Mouse (Mus musculus) cerebellum, adult 11-12 months (tissue): Measurements from ENCODE around the gene Scube2.

ENCODE experiments used
- DNase-seq: peaks from one replicate; pipeline ENCODE4 v3.0.0; 2022

Scube2 gene

DNA sequence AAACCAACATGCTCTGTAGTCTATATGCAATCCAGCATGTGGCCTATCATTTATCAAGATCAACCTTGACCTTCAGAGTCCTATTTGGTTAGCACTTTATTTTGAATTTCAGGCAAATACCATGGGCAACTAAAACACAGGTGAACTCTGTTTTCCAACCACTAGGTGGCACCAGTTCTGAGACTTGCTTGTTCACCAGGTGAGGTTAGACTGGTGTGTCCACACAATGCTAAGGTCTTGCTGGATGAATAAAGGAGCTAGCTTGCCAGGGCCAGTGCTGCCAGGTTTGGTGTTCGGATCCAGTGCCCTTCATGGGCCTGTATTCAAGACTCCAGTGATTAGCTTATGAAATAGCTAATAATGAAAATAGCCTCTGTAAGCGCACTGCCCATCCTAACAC is 72.7 kb downstream of the Scube2 start:
- DNase-seq, result peak; percentile 54

DNA sequence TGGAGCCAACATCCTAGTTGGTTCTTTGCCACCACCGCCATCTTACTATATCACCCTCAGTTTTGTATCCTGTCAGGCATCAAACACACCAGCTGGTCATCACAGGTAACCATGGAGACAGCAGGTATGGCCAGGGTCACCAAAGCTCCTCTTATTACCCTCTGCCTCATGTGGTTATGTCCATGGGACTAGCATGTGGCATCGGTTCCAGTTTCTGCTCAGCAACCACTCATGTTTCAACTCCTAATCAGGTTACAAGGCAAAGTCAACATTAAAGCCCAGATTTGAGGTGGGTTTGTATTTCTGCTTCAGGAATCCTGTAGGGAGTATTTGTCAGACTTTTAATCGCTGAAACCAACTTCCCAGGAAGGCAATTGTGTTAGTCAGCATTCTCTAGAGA is 74.7 kb downstream of the Scube2 start:
- no peak for DNase-seq

DNA sequence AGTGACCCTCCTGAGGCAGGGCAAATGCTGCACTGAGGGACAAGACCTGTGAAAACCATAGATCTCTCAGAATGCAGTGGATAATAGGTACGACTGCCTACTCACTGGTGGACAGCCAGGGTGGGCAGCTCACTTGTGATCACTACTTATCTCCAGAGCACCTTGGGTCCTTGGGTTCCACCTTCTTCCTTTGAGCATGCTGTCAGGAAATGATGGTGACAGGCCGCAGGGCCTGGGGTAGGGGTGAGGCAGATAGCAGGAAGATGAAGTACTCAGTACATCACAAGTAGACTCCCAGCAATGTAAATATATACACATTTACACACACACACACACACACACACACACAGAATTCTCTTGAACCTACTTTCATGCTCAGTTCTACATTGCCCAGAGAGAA is 77.6 kb downstream of the Scube2 start:
- DNase-seq, result no peak

DNA sequence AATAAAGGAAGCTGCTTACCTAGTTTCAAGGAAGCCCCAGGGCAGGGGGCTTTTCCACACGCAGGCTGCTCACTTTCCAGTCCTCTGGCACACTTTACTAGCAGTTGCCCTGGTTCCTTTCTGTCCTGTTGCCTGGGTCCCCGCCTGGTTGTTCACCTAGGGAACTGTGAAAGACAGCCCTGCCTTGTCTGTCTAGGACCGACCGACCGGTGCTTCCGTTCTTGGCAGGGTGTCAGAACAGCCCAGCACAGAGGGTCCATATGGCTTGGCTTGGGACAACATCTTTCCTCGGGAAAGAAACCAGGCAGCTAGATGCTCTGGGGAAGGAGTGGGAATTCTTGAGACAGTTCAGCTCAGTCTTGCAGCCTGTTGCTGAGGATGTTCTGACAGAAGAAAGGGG is 82.2 kb downstream of the Scube2 start:
- DNase-seq, result no peak

DNA sequence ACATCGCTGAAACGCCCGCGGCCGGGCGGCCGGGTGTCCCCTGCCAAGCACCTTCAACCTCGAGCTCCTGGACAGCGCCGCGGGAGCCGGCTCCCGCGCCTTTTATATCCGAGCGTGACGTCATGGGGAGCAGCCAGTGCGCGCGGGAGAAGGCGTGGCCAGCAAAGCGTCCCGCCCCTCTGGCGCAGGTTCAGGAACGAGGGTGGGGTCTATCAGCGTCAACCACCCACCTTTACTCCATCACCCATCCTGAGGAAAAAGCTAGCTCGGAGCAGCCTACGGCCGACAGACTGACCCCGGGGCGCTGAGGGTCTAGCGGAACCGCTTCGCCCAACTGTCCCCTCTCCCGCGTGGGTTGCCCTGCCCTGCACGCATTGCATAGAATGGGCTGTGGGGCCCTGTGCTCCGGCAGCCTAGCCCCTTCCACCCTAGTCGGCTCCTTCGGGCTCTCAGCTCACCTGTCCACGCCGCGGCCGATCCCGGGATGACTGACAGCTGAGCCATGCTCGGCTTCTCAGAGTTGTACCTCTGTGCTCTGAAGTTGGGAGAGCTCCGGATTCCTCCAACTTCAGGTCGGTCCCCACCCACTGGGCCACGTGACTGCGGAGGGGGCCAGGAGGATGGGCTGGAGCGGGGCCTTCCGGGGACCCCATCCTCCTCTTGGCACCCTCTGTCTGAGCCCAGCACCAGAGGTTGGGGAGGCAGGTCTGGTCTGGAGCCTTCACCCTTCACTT is 83.8 kb downstream of the Scube2 start, which contains the start of gene Nrip3:
TSS of gene Nrip3 (minus strand) at position 556 of the 734 bp plus-strand sequence.
- DNase-seq, result peak; percentile 77

DNA sequence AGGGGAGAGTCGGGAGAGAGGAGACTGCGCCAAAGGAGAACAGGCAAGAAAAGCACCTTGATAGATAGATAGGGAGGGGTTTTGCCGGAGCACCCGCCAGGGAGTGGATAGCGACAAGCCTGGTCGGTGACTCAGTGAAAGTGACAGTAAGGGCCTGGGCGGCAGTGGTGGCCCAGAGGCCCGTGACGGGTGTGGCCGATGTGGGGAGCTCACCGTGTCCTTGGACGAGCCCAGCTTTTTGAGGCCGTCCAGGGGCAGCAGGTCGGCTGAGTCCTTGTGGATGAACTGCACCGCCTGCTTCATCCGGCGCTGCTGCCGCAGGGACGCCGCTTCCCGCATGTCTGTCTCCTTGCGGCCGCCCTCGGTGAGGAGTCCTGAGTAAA is 84.4 kb downstream of the Scube2 start:
- no peak for DNase-seq

DNA sequence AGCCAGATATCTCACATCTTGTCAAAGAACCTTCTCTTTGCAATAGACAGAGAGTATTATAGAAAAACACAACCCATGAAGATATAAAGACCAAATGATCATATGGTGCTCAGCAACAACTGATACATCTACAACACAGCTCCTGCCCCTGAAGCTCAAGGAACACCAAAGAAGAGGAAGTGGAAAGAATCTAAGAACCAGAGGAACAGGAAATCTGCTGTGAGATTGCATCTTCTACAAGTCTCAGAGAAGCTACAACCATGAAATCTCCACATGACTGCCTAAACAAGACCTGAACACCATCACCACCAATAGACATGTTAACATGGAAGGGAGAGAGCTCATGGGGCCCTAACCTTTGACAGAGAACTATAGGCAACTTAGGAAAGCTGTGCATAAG is 93.2 kb downstream of the Scube2 start:
- no peak for DNase-seq

DNA sequence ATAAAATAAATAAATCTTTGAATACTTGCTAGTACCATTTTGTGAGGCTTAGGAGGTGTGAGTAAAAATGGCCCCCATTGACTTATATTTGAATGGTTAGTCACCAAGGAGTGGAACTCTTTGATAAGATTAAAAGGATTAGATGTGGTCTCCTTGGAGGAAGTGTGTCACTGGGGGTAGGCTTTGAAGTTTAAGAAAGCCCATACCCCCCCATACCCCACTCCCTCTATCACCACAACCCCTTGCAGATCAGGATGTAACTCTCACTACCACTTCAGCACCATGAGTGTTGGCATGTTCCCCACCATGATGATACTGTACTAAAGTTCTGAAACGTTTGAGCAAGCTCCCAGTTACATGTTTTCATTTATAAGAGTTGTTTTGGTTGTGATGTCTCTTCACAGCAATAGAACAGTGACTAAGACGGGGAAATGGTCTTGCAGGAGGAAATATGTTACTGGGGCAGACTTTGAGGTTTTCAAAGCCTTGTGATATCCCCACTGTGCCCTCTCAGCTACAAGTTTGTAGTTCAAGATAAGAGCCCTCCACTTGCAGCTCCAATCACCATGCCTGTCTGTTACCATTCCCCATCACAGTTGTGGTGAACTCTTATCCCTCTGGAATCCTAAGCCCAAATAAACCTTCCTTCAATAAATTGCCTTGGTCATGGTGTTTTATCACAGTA is 96.6 kb downstream of the Scube2 start:
- no peak for DNase-seq

DNA sequence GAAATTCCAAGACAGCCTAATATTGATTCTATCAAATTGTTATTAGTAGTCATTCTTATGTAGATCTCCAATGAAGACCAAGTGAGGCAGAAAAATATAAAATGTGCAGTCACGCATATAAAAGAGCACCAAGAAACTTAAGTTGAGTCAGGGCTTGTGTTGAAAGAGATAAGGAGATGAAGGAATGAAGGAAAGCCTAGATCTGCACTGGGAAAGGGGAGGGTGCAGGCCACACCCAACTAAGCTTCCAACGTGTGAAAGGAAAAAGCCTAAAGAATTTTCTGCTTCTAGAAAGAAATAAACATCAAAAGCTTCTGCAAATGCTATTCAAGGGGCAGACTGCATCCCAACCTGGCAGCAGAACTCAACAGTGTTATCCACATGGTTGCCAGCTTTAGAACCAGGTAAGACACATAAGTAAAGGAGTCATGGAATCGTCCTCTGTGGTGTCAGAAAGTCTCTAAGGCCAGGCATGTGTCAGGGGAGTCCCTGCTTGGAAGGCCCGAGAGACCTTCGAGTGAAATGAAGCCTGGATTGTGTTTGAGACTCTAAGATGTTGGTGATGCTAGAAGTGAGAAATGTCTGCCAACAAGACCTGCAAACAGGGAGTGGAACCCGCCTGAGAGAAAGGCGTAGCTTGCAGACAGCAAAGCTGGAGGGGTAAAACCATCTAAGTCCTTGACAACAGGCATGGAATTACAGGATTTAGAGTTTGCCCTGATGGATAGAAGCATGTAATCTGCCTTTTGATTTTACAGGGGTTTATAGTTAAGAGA is 97.7 kb downstream of the Scube2 start:
- no peak for DNase-seq

DNA sequence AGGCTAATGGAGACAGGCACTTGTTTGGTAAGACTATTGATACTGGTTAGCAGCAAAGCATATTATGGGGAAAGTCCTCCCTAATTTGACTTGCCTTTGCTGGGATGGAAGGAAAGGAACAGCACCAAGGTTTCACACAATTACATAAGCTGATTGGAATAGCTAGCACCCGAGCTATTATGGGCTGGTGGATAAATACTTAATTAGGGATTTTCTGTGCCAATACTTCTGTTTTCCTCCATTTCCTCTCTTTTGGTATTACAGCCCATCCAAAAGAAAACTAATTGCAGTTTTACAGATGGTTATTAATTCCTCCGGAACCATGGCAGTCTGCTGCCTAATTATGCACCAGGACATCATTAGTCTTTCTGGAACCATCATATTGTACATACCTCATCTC is 101.5 kb downstream of the Scube2 start:
- DNase-seq, result no peak

DNA sequence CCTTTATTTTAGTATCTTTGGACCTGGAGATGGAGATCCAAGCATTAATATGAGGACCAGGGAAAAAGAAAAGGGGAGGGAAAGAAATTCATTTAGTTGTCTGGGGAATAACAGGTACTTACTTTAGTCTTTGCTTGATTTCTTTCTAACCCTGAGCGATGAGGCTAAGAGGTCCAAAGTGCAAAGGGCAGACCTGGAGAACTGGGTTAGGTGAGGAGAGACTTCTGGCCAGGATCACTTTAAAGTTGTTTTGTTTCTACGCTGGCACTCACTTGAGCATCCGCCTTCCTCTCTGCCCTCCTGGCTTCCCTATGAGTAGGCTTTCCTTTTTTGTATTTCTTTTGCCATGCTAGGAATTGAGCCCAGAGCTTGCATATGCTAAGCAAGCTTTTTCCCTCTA is 109.2 kb downstream of the Scube2 start:
- DNase-seq, result no peak

DNA sequence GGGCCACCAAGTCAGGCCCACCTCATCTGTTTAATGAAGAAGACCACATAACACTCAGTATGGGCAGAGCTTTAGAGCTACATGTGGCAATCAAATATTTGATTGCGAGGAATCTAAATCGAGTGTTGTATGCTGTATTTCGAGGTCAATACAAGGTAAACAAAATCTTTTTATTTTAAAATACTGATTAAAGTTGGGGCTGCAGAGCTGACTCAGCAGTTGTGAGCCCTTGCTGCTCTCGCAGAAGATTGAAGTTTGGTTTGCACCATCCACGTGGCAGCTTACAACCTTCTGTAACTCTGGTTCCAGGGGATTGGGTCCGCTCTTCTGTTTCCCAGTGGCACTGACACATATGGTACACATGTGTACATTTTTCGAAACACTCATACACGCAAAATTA is 111.4 kb downstream of the Scube2 start:
- no peak for DNase-seq

DNA sequence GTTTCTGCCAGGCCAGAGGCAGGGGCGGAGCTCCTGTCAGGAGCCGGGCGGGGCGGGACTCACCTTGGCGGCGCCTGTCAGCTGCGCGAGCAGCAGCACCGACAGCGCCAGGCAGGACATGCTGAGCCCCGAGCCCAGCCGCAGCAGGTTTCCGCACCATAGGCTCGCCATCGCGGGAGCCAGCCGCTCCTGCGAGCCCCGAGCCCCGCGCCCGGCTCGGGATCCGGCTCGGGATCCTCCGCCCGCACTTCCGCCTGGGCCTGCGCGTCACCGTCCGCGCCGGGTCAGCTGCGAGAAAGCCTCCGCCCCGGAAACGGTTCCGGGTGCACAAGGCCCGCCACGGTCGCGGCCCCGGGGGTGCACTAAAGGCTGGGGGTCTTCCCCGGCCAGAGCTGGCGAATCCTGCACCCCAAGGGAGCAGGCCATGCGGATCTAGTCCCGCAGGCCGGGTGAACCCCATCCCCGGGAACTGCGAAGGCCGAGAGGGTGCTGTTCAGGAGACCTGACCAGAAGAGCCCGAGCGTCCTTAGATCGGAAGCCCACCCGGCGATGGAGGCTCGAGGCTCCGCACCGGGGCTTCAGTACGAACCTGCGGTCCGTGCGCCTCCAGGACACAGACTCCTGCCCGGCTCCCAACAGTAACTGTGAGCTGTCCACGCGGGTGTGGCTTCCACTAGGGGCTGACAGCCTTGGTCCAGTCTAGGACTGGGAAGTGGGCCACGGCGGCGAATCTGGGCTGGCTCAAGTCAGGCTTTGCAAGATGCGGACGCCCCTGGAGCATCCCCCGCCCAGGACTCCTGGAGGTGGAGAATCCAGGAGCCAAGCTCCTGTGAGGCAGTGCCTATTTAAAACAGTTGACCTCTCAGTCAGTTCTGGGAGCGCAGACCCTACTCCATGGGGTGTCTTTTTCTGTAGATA is 113.2 kb downstream of the Scube2 start, which contains the start of gene Tmem9b:
TSS of gene Tmem9b (minus strand) at position 868 of the 918 bp plus-strand sequence.
- peak; percentile 77 for DNase-seq

DNA sequence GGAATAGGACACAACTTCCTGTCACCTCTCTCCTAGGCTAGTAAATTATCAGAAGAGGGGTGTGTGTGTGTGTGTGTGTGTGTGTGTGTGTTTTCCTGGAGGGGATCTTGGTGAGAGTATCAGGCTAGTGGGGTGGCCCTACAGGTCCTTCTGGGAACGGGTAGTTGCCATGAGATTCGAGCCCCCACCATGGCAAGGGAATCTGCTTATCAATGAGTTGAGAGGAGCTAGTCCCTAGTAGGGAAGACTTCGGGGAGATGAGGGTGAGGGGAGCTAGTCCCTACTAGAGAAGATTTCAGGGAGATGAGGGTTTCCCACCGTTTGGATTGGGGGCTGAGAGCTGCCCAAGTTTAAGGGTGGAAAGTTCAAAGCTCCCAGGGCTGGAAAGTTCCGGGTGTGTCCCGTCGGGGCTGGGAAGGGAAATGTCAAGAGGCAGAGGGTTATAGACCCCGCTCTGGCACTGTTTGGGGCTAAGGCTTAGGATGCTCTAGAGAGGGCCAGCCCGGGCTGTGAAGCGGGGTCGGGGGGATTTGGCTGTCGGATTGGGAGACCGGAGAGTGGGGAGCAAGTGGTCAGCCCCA is 114.0 kb downstream of the Scube2 start:
- no peak for DNase-seq
